Mouse (Mus musculus) spleen, adult 12 weeks (tissue): ENCODE measurements at regions not wholly inside any gene's neighbourhood (a gene's known extent, or its start where the extent isn't known, plus 50 kb on each side); places are given as distances from the start of the nearest gene placed in this dataset.

Source experiments
- DNase-seq: peaks from one replicate; pipeline ENCODE4 v3.0.0; 2022; ENCODE audit warnings: low spot score

GRCm38 (mm10) chr9:60998086-60998785 is 203.9 kb downstream of the Uaca start:
- DNase-seq = peak; percentile 12

GRCm38 (mm10) chr9:60999001-60999529 is 204.7 kb downstream of the Uaca start:
- DNase-seq = peak; percentile 51

GRCm38 (mm10) chr9:61000232-61000631 is 205.9 kb downstream of the Uaca start:
- no peak for DNase-seq

- DNase-seq = no peak
Observed at GRCm38 (mm10) chr9:61002572-61002971, 208.2 kb downstream of the Uaca start.

- DNase-seq = no peak
Observed at GRCm38 (mm10) chr9:61008446-61008845, 214.1 kb downstream of the Uaca start.

- no peak for DNase-seq
Observed at GRCm38 (mm10) chr9:61011066-61011465, 216.7 kb downstream of the Uaca start.

- peak; percentile 38 for DNase-seq
Observed at GRCm38 (mm10) chr9:61012771-61013540, 218.6 kb downstream of the Uaca start.

GRCm38 (mm10) chr9:61014151-61014550 is 219.8 kb downstream of the Uaca start:
- DNase-seq = no peak

GRCm38 (mm10) chr9:61015374-61015890 is 221.1 kb downstream of the Uaca start:
- no peak for DNase-seq

GRCm38 (mm10) chr9:61016673-61017072 is 222.3 kb downstream of the Uaca start:
- DNase-seq = no peak

GRCm38 (mm10) chr9:61019938-61020337 is 225.6 kb downstream of the Uaca start:
- no peak for DNase-seq

GRCm38 (mm10) chr9:61021810-61022209 is 227.5 kb downstream of the Uaca start:
- no peak for DNase-seq

GRCm38 (mm10) chr9:61022371-61023026 is 228.2 kb downstream of the Uaca start:
- DNase-seq = peak; percentile 17

- no peak for DNase-seq
Observed at GRCm38 (mm10) chr9:61025341-61025740, 231.0 kb downstream of the Uaca start.

GRCm38 (mm10) chr9:61028775-61029401 is 234.5 kb downstream of the Uaca start:
- DNase-seq = no peak

GRCm38 (mm10) chr9:61031699-61032447 is 237.5 kb downstream of the Uaca start:
- DNase-seq = no peak

- no peak for DNase-seq
Observed at GRCm38 (mm10) chr9:61032448-61033433, 238.4 kb downstream of the Uaca start.

GRCm38 (mm10) chr9:61033593-61033992 is 239.3 kb downstream of the Uaca start:
- DNase-seq = no peak

- no peak for DNase-seq
Observed at GRCm38 (mm10) chr9:61042063-61042462, 247.7 kb downstream of the Uaca start.

GRCm38 (mm10) chr9:61044983-61045382 is 250.6 kb downstream of the Uaca start:
- DNase-seq = no peak
